Comparison of ENCODE assay signal across 7 mouse cellular contexts in the genomic region with DNA sequence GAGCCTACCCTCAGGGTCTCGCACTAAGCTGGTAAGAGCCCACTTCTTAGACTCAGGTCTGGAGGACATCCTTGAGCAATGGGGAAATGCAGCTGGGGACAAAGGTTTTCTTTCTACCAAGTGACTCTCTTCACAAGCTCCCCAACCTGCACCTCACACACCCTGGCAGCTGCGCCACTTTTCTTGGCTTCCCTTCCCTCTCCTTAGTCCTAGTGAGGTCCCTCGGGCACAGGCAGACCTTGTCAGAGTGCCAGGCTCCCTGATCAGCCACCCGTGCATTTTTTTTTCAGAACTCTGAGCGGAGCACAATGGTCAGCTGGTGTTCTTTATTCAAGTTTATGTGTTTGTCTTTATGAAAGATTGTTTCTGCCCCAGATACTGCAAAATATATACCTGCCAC.
DNase-seq lines count a peak whose midpoint lies in the region; ATAC-seq lines count a peak whose summit lies in the region.

No protein-coding gene starts in this region.

- intact Hi-C loops in left cerebral cortex, postnatal 14 days (cut with DNase I) = no loop called here
- intact Hi-C loops in left cerebral cortex, postnatal 36 days (cut with DNase I) = no loop called here

- peak; percentile 49 to 50 for DNase-seq in left cerebral cortex, postnatal 14 days (ENCODE audit: low spot score in 2 of 2)
- DNase-seq in left cerebral cortex, postnatal 36 days (ENCODE audit: low spot score in 2 of 2) = no peak
- DNase-seq in adrenal gland, postnatal 36 days = peak; percentile 65 to 83
- DNase-seq in cerebellum, adult 9-10 months = peak; percentile 80
- DNase-seq in kidney, postnatal 14 days = peak; percentile 87

- ATAC-seq in megakaryocyte, adult 5-6 weeks (ENCODE audit: poor library complexity, severe bottlenecking) = no peak
- ATAC-seq in monocyte, adult 5-6 weeks (replicated peaks; ENCODE audit: insufficient number of reproducible peaks, low FRiP score, low TSS enrichment, poor library complexity, severe bottlenecking) = no peak

Comparison
In these comparisons a context has a peak if more than half of its experiments do, and no peak if none do; other contexts are left out.
1. DNase-seq: peak in left cerebral cortex, postnatal 14 days (2 of 2), adrenal gland, postnatal 36 days (2 of 2), cerebellum, adult 9-10 months (single experiment) and kidney, postnatal 14 days (single experiment); none in left cerebral cortex, postnatal 36 days (0 of 2).